Mouse (Mus musculus): ENCODE measurements around the gene Cux2.

Gene Cux2

GRCm38 (mm10) chr5:121981650-121982131 lies 68.2 kb downstream of the Cux2 start:
- Histone ChIP-seq H3K27me3 (ENCODE audit: control insufficient read depth, insufficient read depth, low read length, poor library complexity, severe bottlenecking) (no peaks in the 10 kb centered on the region), H3K36me3 (ENCODE audit: control insufficient read depth, insufficient read depth, low read length, poor library complexity, severe bottlenecking) (no peaks in the 10 kb centered on the region)
- DNase-seq (ENCODE audit: low read depth, low spot score): no peak

- DNase-seq (ENCODE audit: low read depth, low spot score): no peak
- no peaks in the 10 kb centered on the region for H3K27me3 ChIP-seq (ENCODE audit: control insufficient read depth, insufficient read depth, low read length, poor library complexity, severe bottlenecking)
- no peaks in the 10 kb centered on the region for H3K36me3 ChIP-seq (ENCODE audit: control insufficient read depth, insufficient read depth, low read length, poor library complexity, severe bottlenecking)
Observed at GRCm38 (mm10) chr5:121976331-121976730, 73.6 kb downstream of the Cux2 start.

GRCm38 (mm10) chr5:121973541-121973940 lies 76.4 kb downstream of the Cux2 start:
- Histone ChIP-seq H3K36me3 (ENCODE audit: control insufficient read depth, insufficient read depth, low read length, poor library complexity, severe bottlenecking) (no peaks in the 10 kb centered on the region), H3K27me3 (ENCODE audit: control insufficient read depth, insufficient read depth, low read length, poor library complexity, severe bottlenecking) (no peaks in the 10 kb centered on the region)
- DNase-seq (ENCODE audit: low read depth, low spot score): no peak

GRCm38 (mm10) chr5:121972680-121973192 lies 77.2 kb downstream of the Cux2 start:
- no peaks in the 10 kb centered on the region for H3K27me3 ChIP-seq (ENCODE audit: control insufficient read depth, insufficient read depth, low read length, poor library complexity, severe bottlenecking)
- no peaks in the 10 kb centered on the region for H3K36me3 ChIP-seq (ENCODE audit: control insufficient read depth, insufficient read depth, low read length, poor library complexity, severe bottlenecking)
- no peak for DNase-seq (ENCODE audit: low read depth, low spot score)

GRCm38 (mm10) chr5:121968999-121969398 lies 80.9 kb downstream of the Cux2 start:
- no peaks in the 10 kb centered on the region for H3K27me3 ChIP-seq (ENCODE audit: control insufficient read depth, insufficient read depth, low read length, poor library complexity, severe bottlenecking)
- H3K36me3 ChIP-seq (ENCODE audit: control insufficient read depth, insufficient read depth, low read length, poor library complexity, severe bottlenecking): no peaks in the 10 kb centered on the region
- no peak for DNase-seq (ENCODE audit: low read depth, low spot score)

- no peaks in the 10 kb centered on the region for H3K27me3 ChIP-seq (ENCODE audit: control insufficient read depth, insufficient read depth, low read length, poor library complexity, severe bottlenecking)
- no peaks in the 10 kb centered on the region for H3K36me3 ChIP-seq (ENCODE audit: control insufficient read depth, insufficient read depth, low read length, poor library complexity, severe bottlenecking)
- DNase-seq (ENCODE audit: low read depth, low spot score): no peak
Observed at GRCm38 (mm10) chr5:121968416-121968815, 81.5 kb downstream of the Cux2 start.

GRCm38 (mm10) chr5:121967520-121967919 lies 82.4 kb downstream of the Cux2 start:
- no peak for DNase-seq (ENCODE audit: low read depth, low spot score)
- Histone ChIP-seq H3K27me3 (ENCODE audit: control insufficient read depth, insufficient read depth, low read length, poor library complexity, severe bottlenecking) (no peaks in the 10 kb centered on the region), H3K36me3 (ENCODE audit: control insufficient read depth, insufficient read depth, low read length, poor library complexity, severe bottlenecking) (no peaks in the 10 kb centered on the region)

GRCm38 (mm10) chr5:121966940-121967339 lies 83.0 kb downstream of the Cux2 start:
- Histone ChIP-seq H3K27me3 (ENCODE audit: control insufficient read depth, insufficient read depth, low read length, poor library complexity, severe bottlenecking) (no peaks in the 10 kb centered on the region), H3K36me3 (ENCODE audit: control insufficient read depth, insufficient read depth, low read length, poor library complexity, severe bottlenecking) (no peaks in the 10 kb centered on the region)
- no peak for DNase-seq (ENCODE audit: low read depth, low spot score)

- Histone ChIP-seq H3K27me3 (ENCODE audit: control insufficient read depth, insufficient read depth, low read length, poor library complexity, severe bottlenecking) (no peaks in the 10 kb centered on the region), H3K36me3 (ENCODE audit: control insufficient read depth, insufficient read depth, low read length, poor library complexity, severe bottlenecking) (no peaks in the 10 kb centered on the region)
- DNase-seq (ENCODE audit: low read depth, low spot score): no peak
Observed at GRCm38 (mm10) chr5:121962974-121963373, 86.9 kb downstream of the Cux2 start.

GRCm38 (mm10) chr5:121962359-121962758 lies 87.5 kb downstream of the Cux2 start:
- H3K27me3 ChIP-seq (ENCODE audit: control insufficient read depth, insufficient read depth, low read length, poor library complexity, severe bottlenecking): no peaks in the 10 kb centered on the region
- H3K36me3 ChIP-seq (ENCODE audit: control insufficient read depth, insufficient read depth, low read length, poor library complexity, severe bottlenecking): no peaks in the 10 kb centered on the region
- DNase-seq (ENCODE audit: low read depth, low spot score): no peak

- no peak for DNase-seq (ENCODE audit: low read depth, low spot score)
- no peaks in the 10 kb centered on the region for H3K27me3 ChIP-seq (ENCODE audit: control insufficient read depth, insufficient read depth, low read length, poor library complexity, severe bottlenecking)
- H3K36me3 ChIP-seq (ENCODE audit: control insufficient read depth, insufficient read depth, low read length, poor library complexity, severe bottlenecking): no peaks in the 10 kb centered on the region
Observed at GRCm38 (mm10) chr5:121961256-121961655, 88.6 kb downstream of the Cux2 start.

GRCm38 (mm10) chr5:121959688-121960087 lies 90.2 kb downstream of the Cux2 start:
- H3K27me3 ChIP-seq (ENCODE audit: control insufficient read depth, insufficient read depth, low read length, poor library complexity, severe bottlenecking): no peaks in the 10 kb centered on the region
- H3K36me3 ChIP-seq (ENCODE audit: control insufficient read depth, insufficient read depth, low read length, poor library complexity, severe bottlenecking): no peaks in the 10 kb centered on the region
- no peak for DNase-seq (ENCODE audit: low read depth, low spot score)

GRCm38 (mm10) chr5:121958551-121958950 lies 91.4 kb downstream of the Cux2 start:
- no peaks in the 10 kb centered on the region for H3K27me3 ChIP-seq (ENCODE audit: control insufficient read depth, insufficient read depth, low read length, poor library complexity, severe bottlenecking)
- no peaks in the 10 kb centered on the region for H3K36me3 ChIP-seq (ENCODE audit: control insufficient read depth, insufficient read depth, low read length, poor library complexity, severe bottlenecking)
- DNase-seq (ENCODE audit: low read depth, low spot score): no peak

- Histone ChIP-seq H3K27me3 (ENCODE audit: control insufficient read depth, insufficient read depth, low read length, poor library complexity, severe bottlenecking) (no peaks in the 10 kb centered on the region), H3K36me3 (ENCODE audit: control insufficient read depth, insufficient read depth, low read length, poor library complexity, severe bottlenecking) (no peaks in the 10 kb centered on the region)
- no peak for DNase-seq (ENCODE audit: low read depth, low spot score)
Observed at GRCm38 (mm10) chr5:121955806-121956205, 94.1 kb downstream of the Cux2 start.

- Histone ChIP-seq H3K27me3 (ENCODE audit: control insufficient read depth, insufficient read depth, low read length, poor library complexity, severe bottlenecking) (no peaks in the 10 kb centered on the region), H3K36me3 (ENCODE audit: control insufficient read depth, insufficient read depth, low read length, poor library complexity, severe bottlenecking) (no peaks in the 10 kb centered on the region)
- DNase-seq (ENCODE audit: low read depth, low spot score): no peak
Observed at GRCm38 (mm10) chr5:121950175-121950574, 99.7 kb downstream of the Cux2 start.

GRCm38 (mm10) chr5:121949050-121949443 lies 100.9 kb downstream of the Cux2 start:
- Histone ChIP-seq H3K36me3 (ENCODE audit: control insufficient read depth, insufficient read depth, low read length, poor library complexity, severe bottlenecking) (no peaks in the 10 kb centered on the region), H3K27me3 (ENCODE audit: control insufficient read depth, insufficient read depth, low read length, poor library complexity, severe bottlenecking) (no peaks in the 10 kb centered on the region)
- no peak for DNase-seq (ENCODE audit: low read depth, low spot score)
